Mouse (Mus musculus) neural tube, embryonic 12.5 days (tissue): ENCODE results near the gene Tln1. TPM values are rescaled to one million over a fixed set of nuclear protein-coding genes. Genes with fewer than 3 reads are reported as not detected.
"Not testable (repeated sequence)": the region's sequence is repeated elsewhere in the genome, so short reads cannot be mapped to it uniquely, and the experiment has no call there.

ENCODE experiments used
- ATAC-seq: fragments of 200-750 bp; cut with Nextera tagmentation; 2 replicates; pipeline ENCODE4 v1.8.0; 2017; ENCODE audit warnings: low read depth, mild to moderate bottlenecking, moderate TSS enrichment, moderate library complexity; ENCODE audit not compliant: low FRiP score
- H3K27ac ChIP-seq: fragments of 300-500 bp; sonication (generic); 2 replicates; pipeline ENCODE4 v1.5.1; 2016
- H3K27me3 ChIP-seq: fragments of 300-500 bp; sonication (generic); replicated peaks from 2 replicates; pipeline ENCODE4 v1.6.1; 2016; ENCODE audit warnings: mild to moderate bottlenecking
- H3K36me3 ChIP-seq: fragments of 300-500 bp; sonication (generic); 2 replicates; pipeline ENCODE4 v1.6.1; 2016; ENCODE audit warnings: mild to moderate bottlenecking
- H3K4me1 ChIP-seq: fragments of 300-500 bp; sonication (generic); 2 replicates; pipeline ENCODE4 v1.6.1; 2016
- H3K4me2 ChIP-seq: fragments of 300-500 bp; sonication (generic); replicated peaks from 2 replicates; pipeline ENCODE4 v1.6.1; 2016; ENCODE audit warnings: mild to moderate bottlenecking
- H3K4me3 ChIP-seq: fragments of 300-500 bp; sonication (generic); 2 replicates; pipeline ENCODE4 v1.5.1; 2016
- H3K9ac ChIP-seq: fragments of 300-500 bp; sonication (generic); 2 replicates; pipeline ENCODE4 v1.6.1; 2016; ENCODE audit warnings: mild to moderate bottlenecking
- H3K9me3 ChIP-seq: fragments of 300-500 bp; sonication (generic); 2 replicates; pipeline ENCODE4 v1.6.1; 2016; ENCODE audit warnings: mild to moderate bottlenecking
- WGBS: fragments of 180-500 bp; shearing (Covaris S2); methylation state at CpG from one replicate; pipeline ENCODE4 v1.1.7; 2016; 5-methylcytosine and 5-hydroxymethylcytosine counted together
- polyA plus RNA-seq: library from polyadenylated mRNA; unstranded; fragments of >200 nt; fragmentation: Nextera tagmentation; extraction: Ambion mirVana; gene quantifications from 2 replicates; pipeline ENCODE4 v1.2.1, GENCODE M21; 2016

Gene Tln1
- polyA plus RNA-seq, 1 experiment from 2014 or later, result 59.6 TPM

DNA sequence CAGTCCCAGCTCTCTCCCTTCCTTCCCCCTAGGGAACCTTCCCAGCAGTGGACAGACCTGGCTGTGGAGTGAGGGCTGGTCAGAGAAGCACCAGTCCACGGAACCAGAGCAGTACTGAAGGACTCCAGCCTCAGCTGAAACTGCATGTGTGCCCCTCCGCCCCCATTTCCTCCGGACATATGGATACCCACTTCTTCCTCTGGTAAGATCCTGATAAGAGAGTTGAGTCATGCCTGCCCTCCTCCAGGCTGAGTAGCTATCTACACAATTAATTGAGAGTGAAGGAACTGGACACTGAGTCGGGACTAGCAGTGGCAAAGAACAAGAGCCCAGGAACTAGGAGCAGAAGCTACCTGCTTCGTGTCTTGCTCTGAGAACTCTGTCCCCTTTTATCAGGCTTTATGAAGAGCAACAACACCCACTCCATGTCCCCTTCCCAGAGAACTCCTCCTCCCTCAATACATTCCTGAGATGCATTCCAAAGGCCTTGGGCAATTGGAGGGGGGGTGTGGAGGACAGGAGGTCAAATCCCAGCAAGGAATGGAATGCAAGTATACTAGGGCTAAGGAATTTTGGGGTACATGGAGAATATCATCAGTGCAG lies 4.4 kb downstream of the Tln1 start:
- peaks cover 44% of the 10 kb centered on the region for H3K36me3 ChIP-seq
- H3K27me3 ChIP-seq, result no peaks in the 10 kb centered on the region
- WGBS, result 44% methylated on average over 5 of the region's 5 CpGs
- ATAC-seq, result no peak
- H3K9me3 ChIP-seq, result no peaks in the 10 kb centered on the region
- H3K27ac ChIP-seq, result no peak overlapping the region
- no peak overlapping the region for H3K9ac ChIP-seq
- peaks cover 45% of the 10 kb centered on the region for H3K4me1 ChIP-seq
- peak overlapping the region; percentile 32 for H3K4me2 ChIP-seq
- no peak overlapping the region for H3K4me3 ChIP-seq

DNA sequence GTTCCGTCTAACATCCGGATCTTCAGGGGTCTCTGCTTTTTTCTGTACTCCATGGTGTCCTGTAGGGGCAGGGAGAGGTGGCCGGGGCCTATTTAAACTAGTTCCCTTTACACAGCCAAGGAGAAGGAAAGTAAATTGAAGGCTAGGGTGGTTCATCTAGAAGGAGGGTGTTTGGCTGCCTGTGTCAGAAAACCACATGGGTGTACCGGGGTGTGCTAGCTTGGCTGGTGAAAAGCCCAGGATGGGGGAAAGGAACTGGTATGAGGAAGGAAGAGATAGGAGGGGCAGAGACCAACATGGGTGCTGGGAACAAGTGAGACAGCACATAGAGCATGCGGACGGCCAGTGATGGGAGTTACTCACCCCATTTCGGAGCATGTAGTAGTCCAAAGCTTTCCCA lies 6.6 kb downstream of the Tln1 start:
- Histone ChIP-seq H3K4me3 (no peak overlapping the region), H3K9me3 (0 out of 2 replicates have a peak, but pooled peaks cover 3% of the 10 kb centered on the region)

DNA sequence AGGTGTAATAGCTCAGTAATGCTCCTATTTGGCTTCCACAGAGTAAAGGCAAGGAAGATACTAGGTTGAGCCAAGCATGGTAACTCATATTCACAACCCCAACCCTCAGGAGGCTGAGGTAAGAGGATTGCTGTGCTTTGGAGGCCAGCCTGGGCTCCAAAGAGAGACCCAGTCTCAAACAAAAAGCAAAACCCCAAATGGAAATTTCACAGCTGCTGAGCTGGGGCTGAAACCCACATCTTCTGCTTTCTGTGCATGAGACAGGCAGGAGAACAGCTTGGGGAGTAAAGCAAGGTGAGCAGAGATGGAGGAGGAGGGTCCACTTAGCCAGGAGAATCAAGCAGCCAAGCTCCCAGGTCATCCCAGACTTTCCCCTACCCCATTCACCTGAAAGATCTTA lies 8.6 kb downstream of the Tln1 start:
- Histone ChIP-seq H3K27me3 (no peaks in the 10 kb centered on the region), H3K9me3 (0 out of 2 replicates have a peak, but pooled peaks cover 3% of the 10 kb centered on the region), H3K4me2 (no peak overlapping the region), H3K4me3 (no peak overlapping the region), H3K36me3 (peaks cover 83% of the 10 kb centered on the region), H3K27ac (no peak overlapping the region), H3K4me1 (peaks cover 18% of the 10 kb centered on the region), H3K9ac (no peak overlapping the region)
- ATAC-seq, result no peak

More for the DNA sequence above, 6.6 kb downstream of the Tln1 start:
- 94% methylated on average over 7 of the region's 7 CpGs for WGBS
- Histone ChIP-seq H3K9ac (no peak overlapping the region), H3K4me1 (peaks cover 34% of the 10 kb centered on the region), H3K36me3 (peaks cover 63% of the 10 kb centered on the region), H3K27me3 (no peaks in the 10 kb centered on the region), H3K4me2 (no peak overlapping the region), H3K27ac (no peak overlapping the region)
- no peak for ATAC-seq

GRCm38 (mm10) chr4:43552437-43552836 lies 10.1 kb downstream of the Tln1 start:
- peaks cover 3% of the 10 kb centered on the region; the same call in 1 of the 2 replicates for H3K4me1 ChIP-seq
- H3K4me3 ChIP-seq, result no peak overlapping the region
- no peak overlapping the region for H3K4me2 ChIP-seq
- no peak overlapping the region for H3K9ac ChIP-seq
- H3K36me3 ChIP-seq, result peaks cover 97% of the 10 kb centered on the region
- ATAC-seq, result no peak
- no peak overlapping the region for H3K27ac ChIP-seq
- no peaks in the 10 kb centered on the region for H3K27me3 ChIP-seq
- 0 out of 2 replicates have a peak, but pooled peaks cover 3% of the 10 kb centered on the region for H3K9me3 ChIP-seq
- 58% methylated on average over 5 of the region's 5 CpGs for WGBS

- H3K36me3 ChIP-seq, result peaks cover 97% of the 10 kb centered on the region
These were observed 10.6 kb downstream of the Tln1 start for GRCm38 (mm10) chr4:43551854-43552253.

GRCm38 (mm10) chr4:43549055-43549454 lies 13.4 kb downstream of the Tln1 start:
- H3K27ac ChIP-seq, result no peak overlapping the region
- no peak overlapping the region for H3K4me2 ChIP-seq
- 0 out of 2 replicates have a peak, but pooled peaks cover 3% of the 10 kb centered on the region for H3K9me3 ChIP-seq
- whole genome bisulfite sequencing, result 92% methylated on average over 12 of the region's 12 CpGs
- no peak overlapping the region for H3K4me3 ChIP-seq
- no peak for ATAC-seq
- peaks cover 97% of the 10 kb centered on the region for H3K36me3 ChIP-seq
- H3K27me3 ChIP-seq, result no peaks in the 10 kb centered on the region
- no peaks in the 10 kb centered on the region for H3K4me1 ChIP-seq
- H3K9ac ChIP-seq, result no peak overlapping the region

More at GRCm38 (mm10) chr4:43551854-43552253, 10.6 kb downstream of the Tln1 start:
- not testable (repeated sequence) for H3K4me1 ChIP-seq, H3K9me3 ChIP-seq, H3K4me2 ChIP-seq, H3K9ac ChIP-seq, H3K27ac ChIP-seq, ATAC-seq, H3K4me3 ChIP-seq, H3K27me3 ChIP-seq
- WGBS, result 90% methylated on average over 6 of the region's 6 CpGs

DNA sequence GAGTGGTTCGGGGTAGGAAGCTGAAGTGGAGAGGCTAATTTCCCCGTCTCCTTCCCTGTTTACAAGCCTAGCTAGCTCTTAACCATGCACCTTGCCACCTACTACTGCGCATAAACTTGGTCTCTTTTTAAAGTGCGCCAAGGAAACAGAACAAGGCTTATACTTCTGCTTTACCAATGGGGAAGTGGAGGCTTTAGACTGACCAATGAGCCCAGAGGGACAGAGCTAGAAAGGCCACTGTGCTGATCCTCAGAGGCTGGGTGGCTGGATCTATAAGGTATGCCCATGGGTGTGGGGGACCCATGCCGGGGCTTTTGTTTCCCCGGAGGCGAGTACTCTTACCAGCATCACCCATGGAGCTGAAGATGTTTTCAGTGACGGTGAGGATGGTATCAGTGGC lies 15.3 kb downstream of the Tln1 start:
- WGBS, result 94% methylated on average over 8 of the region's 8 CpGs
- no peak overlapping the region for H3K4me3 ChIP-seq
- H3K27ac ChIP-seq, result no peak overlapping the region
- no peak overlapping the region for H3K9ac ChIP-seq
- no peak for ATAC-seq
- no peaks in the 10 kb centered on the region for H3K27me3 ChIP-seq
- H3K9me3 ChIP-seq, result 0 out of 2 replicates have a peak, but pooled peaks cover 2% of the 10 kb centered on the region
- no peaks in the 10 kb centered on the region for H3K4me1 ChIP-seq
- no peak overlapping the region for H3K4me2 ChIP-seq
- H3K36me3 ChIP-seq, result peaks cover 97% of the 10 kb centered on the region

GRCm38 (mm10) chr4:43546375-43547047 lies 16.0 kb downstream of the Tln1 start:
- H3K27ac ChIP-seq, result no peak overlapping the region
- 94% methylated on average over 12 of the region's 12 CpGs for WGBS

GRCm38 (mm10) chr4:43542044-43542443 lies 20.4 kb downstream of the Tln1 start:
- no peaks in the 10 kb centered on the region for H3K4me1 ChIP-seq
- H3K27ac ChIP-seq, result no peak overlapping the region
- no peak overlapping the region for H3K9ac ChIP-seq
- no peak for ATAC-seq
- 77% methylated on average over 3 of the region's 3 CpGs for WGBS
- no peaks in the 10 kb centered on the region for H3K27me3 ChIP-seq
- no peaks in the 10 kb centered on the region for H3K9me3 ChIP-seq
- no peak overlapping the region for H3K4me2 ChIP-seq
- peaks cover 95% of the 10 kb centered on the region for H3K36me3 ChIP-seq
- no peak overlapping the region for H3K4me3 ChIP-seq

More at GRCm38 (mm10) chr4:43546375-43547047, 16.0 kb downstream of the Tln1 start:
- H3K36me3 ChIP-seq, result peaks cover 100% of the 10 kb centered on the region
- H3K4me2 ChIP-seq, result no peak overlapping the region
- no peak overlapping the region for H3K4me3 ChIP-seq
- no peak for ATAC-seq
- H3K9me3 ChIP-seq, result no peaks in the 10 kb centered on the region
- no peaks in the 10 kb centered on the region for H3K27me3 ChIP-seq
- H3K9ac ChIP-seq, result no peak overlapping the region
- H3K4me1 ChIP-seq, result no peaks in the 10 kb centered on the region

DNA sequence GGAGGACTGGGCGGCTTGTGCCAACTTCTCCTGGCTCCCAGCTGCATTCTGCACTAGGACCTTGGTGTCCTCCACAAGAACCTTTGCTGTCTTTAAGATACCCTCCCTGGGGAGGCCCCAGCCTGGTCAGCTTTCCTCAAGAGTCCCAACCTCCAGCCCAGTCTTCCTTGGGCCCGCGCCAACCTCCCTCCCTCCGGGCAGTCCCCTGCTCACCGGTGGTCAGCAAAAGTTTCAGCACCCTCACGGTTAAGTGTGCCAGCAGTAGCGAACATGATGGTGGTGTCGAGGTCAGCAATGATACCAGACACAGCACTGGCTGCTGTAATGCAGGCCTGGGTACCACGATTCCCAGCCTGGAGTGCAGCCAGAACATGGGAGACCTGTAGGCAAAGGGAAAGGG lies 26.5 kb downstream of the Tln1 start:
- ATAC-seq, result no peak
- Histone ChIP-seq H3K4me1 (no peaks in the 10 kb centered on the region), H3K4me2 (no peak overlapping the region), H3K9me3 (no peaks in the 10 kb centered on the region), H3K27ac (no peak overlapping the region), H3K36me3 (peaks cover 94% of the 10 kb centered on the region), H3K27me3 (no peaks in the 10 kb centered on the region), H3K4me3 (no peak overlapping the region), H3K9ac (no peak overlapping the region)
- WGBS, result 94% methylated on average over 9 of the region's 9 CpGs

DNA sequence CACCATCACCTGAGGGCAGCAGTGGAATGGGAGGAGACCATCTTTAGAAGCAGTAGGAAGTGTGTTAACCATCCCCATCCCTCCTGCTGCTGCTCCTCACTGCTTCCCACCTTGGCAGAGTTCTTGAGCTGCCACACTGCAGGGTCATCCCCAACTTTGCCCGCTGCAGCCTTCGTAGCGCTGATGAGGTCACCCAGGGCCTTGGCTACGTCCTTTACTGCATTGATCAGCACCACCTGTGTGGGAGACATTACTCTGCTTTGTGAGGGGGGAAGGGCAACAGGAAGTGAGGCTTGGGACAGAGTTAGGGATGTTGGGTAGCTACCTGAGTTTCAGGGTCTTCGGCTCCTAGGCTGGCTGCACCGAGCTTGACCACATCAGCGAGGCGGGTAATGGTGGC lies 26.9 kb downstream of the Tln1 start:
- H3K27ac ChIP-seq, result no peak overlapping the region
- no peak overlapping the region for H3K9ac ChIP-seq
- H3K4me1 ChIP-seq, result no peaks in the 10 kb centered on the region
- ATAC-seq, result no peak
- peaks cover 96% of the 10 kb centered on the region for H3K36me3 ChIP-seq
- H3K9me3 ChIP-seq, result no peaks in the 10 kb centered on the region
- 98% methylated on average over 8 of the region's 8 CpGs for WGBS
- no peak overlapping the region for H3K4me3 ChIP-seq
- H3K27me3 ChIP-seq, result no peaks in the 10 kb centered on the region
- H3K4me2 ChIP-seq, result no peak overlapping the region

DNA sequence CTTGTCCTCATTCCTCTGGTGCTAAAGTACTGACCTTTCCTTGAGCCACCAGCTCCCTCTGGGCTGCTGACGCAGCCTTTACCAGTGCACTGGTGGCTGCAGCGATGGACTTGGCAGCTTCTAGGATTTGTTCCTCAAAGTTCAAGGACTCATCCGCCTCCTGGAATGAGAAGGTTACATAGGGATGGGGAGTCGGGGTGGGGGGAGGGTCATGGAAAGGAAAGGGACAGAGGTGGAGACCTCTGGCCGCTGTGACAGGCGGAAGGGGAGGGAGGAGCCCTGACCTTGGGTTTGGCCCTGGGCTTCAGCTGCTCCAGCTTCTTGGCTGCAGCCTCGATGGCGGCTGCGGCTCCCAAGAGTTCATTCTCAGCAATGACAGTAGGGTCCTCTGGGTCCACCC lies 29.2 kb downstream of the Tln1 start:
- no peak overlapping the region for H3K27ac ChIP-seq
- ATAC-seq, result no peak
- no peak overlapping the region for H3K9ac ChIP-seq
- peaks cover 73% of the 10 kb centered on the region for H3K36me3 ChIP-seq
- no peaks in the 10 kb centered on the region for H3K27me3 ChIP-seq
- no peak overlapping the region for H3K4me3 ChIP-seq
- H3K9me3 ChIP-seq, result no peaks in the 10 kb centered on the region
- WGBS, result 85% methylated on average over 9 of the region's 9 CpGs
- H3K4me2 ChIP-seq, result no peak overlapping the region
- no peaks in the 10 kb centered on the region for H3K4me1 ChIP-seq

DNA sequence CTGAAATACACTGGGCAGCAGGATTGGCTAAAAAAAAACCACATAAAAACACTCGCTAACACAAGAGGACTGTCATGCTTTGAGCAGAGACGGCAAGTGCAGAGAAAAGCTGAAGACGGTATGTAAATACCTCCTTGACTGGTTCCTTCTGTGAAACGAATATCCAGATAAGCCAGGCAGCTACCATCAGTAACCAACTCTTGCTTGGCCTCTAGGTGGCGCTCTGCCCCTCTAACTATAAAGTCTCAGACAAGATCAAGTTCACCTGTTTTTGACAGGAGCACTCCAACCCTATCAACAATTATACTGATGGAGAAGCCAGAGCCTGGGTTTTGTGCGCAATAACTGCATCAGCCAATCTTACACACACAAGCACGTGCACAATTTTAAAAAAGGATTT lies 31.9 kb downstream of the Tln1 start:
- no peak overlapping the region for H3K4me3 ChIP-seq
- H3K36me3 ChIP-seq, result peaks cover 48% of the 10 kb centered on the region
- no peaks in the 10 kb centered on the region for H3K9me3 ChIP-seq
- peaks cover 4% of the 10 kb centered on the region; the same call in 1 of the 2 replicates for H3K27me3 ChIP-seq
- no peak for ATAC-seq
- no peaks in the 10 kb centered on the region for H3K4me1 ChIP-seq
- 35% methylated on average over 7 of the region's 7 CpGs for WGBS
- H3K27ac ChIP-seq, result no peak overlapping the region
- H3K4me2 ChIP-seq, result no peak overlapping the region
- no peak overlapping the region for H3K9ac ChIP-seq
